Mouse (Mus musculus) small intestine, adult 2 months (tissue): Measurements from ENCODE around the gene Abcc4. TPM values are rescaled to one million over a fixed set of nuclear protein-coding genes. Genes with fewer than 3 reads are reported as not detected.

Experiments
- H3K27ac ChIP-seq: fragments of 200-500 bp; 2 replicates; pipeline ENCODE4 v1.5.1; 2012; ENCODE audit warnings: low read depth, low read length, control low read depth, inconsistent platforms; ENCODE audit not compliant: insufficient read depth
- H3K27me3 ChIP-seq: fragments of 200-500 bp; 2 replicates; pipeline ENCODE4 v1.6.1; 2012; ENCODE audit warnings: mild to moderate bottlenecking, moderate library complexity, low read length, inconsistent platforms; ENCODE audit not compliant: control insufficient read depth, insufficient read depth
- H3K36me3 ChIP-seq: fragments of 200-500 bp; 2 replicates; pipeline ENCODE4 v1.6.1; 2012; ENCODE audit warnings: mild to moderate bottlenecking, low read length, control low read depth, inconsistent platforms; ENCODE audit not compliant: control insufficient read depth, insufficient read depth
- H3K4me1 ChIP-seq: fragments of 200-500 bp; 2 replicates; pipeline ENCODE4 v1.6.1; 2012; ENCODE audit warnings: low read length, inconsistent platforms, mixed read lengths; ENCODE audit not compliant: control insufficient read depth, insufficient read depth, insufficient read length
- H3K4me3 ChIP-seq: fragments of 200-500 bp; 2 replicates; pipeline ENCODE4 v1.5.1; 2012; ENCODE audit warnings: low read depth, mild to moderate bottlenecking, control low read depth, inconsistent platforms, low read length, moderate library complexity
- CTCF ChIP-seq: fragments of 200-500 bp; IDR thresholded peaks from 2 replicates; pipeline ENCODE4 v1.5.1; 2012; ENCODE audit warnings: low read depth, mild to moderate bottlenecking, control low read depth, inconsistent platforms, low read length, moderate library complexity, mixed read lengths; ENCODE audit not compliant: insufficient replicate concordance, insufficient read length; ENCODE audit errors: extremely low read depth
- POLR2A ChIP-seq: fragments of 200-500 bp; IDR thresholded peaks from 2 replicates; pipeline ENCODE4 v1.6.1; 2012; ENCODE audit warnings: low read depth, mild to moderate bottlenecking, control low read depth, inconsistent platforms, low read length, moderate library complexity
- WGBS: fragments of 180-500 bp; shearing (Covaris S2); methylation state at CpG from one replicate; pipeline ENCODE4 v1.1.7; 2018; 5-methylcytosine and 5-hydroxymethylcytosine counted together
- polyA plus RNA-seq: library from polyadenylated mRNA; depleted of rRNA; stranded (reverse); fragments of >200 nt; gene quantifications from 2 replicates; pipeline ENCODE4 v1.2.3, GENCODE M21; 2012

Gene Abcc4
- polyA plus RNA-seq, 1 experiment, result 1.3 TPM

DNA sequence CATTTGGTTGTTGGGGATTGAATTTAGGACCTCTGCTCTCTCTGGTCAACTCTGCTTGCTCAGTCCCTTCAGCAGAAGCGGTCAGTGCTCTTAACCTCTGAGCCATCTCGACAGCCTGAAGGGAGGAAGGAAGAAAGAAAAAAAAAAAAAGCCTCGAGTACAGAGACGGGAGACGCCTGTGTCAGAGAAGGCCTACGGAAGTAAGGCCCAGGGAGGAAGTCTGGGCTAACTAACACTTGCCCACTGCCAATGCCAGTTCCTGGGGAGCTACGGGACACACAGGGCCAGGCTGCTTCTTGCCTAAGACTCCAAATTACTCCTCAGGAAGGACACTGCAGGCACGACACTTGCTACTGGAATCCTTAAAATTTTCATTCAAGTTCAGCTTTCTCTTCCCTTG lies 15.1 kb downstream of the Abcc4 start:
- H3K4me3 ChIP-seq, result no peak overlapping the region
- no peaks in the 10 kb centered on the region for H3K36me3 ChIP-seq
- TF ChIP-seq POLR2A (no peak), CTCF (no peak)
- 75% methylated on average over 8 of the region's 8 CpGs for WGBS
- no peaks in the 10 kb centered on the region for H3K27me3 ChIP-seq
- H3K4me1 ChIP-seq, result peaks cover 16% of the 10 kb centered on the region
- H3K27ac ChIP-seq, result peak overlapping the region; percentile 18; the same call in 1 of the 2 replicates

DNA sequence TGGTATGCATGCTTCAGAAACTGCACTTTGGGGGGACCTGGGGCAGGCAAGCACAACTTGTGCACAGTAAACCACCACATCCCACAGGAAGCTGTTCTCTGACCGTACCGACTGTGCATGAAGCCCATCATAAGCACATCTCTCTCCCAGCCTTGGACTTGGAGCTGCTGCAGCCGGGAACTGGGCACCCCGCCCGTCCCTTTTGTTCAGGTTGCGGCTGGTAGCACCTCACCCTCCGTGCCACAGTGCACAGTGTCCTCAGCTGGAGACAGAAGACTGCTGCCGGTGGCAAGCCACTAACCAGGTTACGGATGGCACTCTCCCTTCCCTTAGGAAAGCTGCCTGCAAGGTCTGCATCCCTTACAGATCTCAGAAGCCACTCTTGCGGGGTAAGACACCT lies 15.7 kb downstream of the Abcc4 start:
- H3K4me1 ChIP-seq, result peaks cover 15% of the 10 kb centered on the region
- H3K27me3 ChIP-seq, result no peaks in the 10 kb centered on the region
- WGBS, result 33% methylated on average over 10 of the region's 10 CpGs
- TF ChIP-seq POLR2A (no peak), CTCF (no peak)
- no peak overlapping the region for H3K4me3 ChIP-seq
- H3K27ac ChIP-seq, result no peak overlapping the region
- H3K36me3 ChIP-seq, result no peaks in the 10 kb centered on the region

DNA sequence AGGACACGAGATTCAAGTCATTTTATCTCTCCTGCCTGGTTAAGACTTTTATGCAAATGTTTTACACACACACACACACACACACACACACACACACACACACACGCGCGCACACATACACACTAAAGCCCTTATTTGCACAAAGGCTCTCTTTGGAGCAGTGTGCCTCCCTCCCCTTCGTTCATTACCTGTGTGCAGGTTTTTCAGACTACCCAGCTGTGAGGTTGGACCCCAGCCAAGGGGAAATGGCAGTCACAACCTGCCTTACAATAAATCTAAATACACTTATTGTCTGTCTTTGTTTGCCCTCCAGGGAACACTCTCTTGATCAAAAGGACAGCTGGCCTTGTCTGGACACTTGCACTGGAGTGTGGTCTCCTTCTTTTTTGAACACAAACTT lies 17.4 kb downstream of the Abcc4 start:
- 39% methylated on average over 5 of the region's 5 CpGs for WGBS
- no peak for TF ChIP-seq POLR2A
- TF ChIP-seq CTCF, result no peak
- peak overlapping the region; percentile 34; the same call in 1 of the 2 replicates for H3K27ac ChIP-seq

DNA sequence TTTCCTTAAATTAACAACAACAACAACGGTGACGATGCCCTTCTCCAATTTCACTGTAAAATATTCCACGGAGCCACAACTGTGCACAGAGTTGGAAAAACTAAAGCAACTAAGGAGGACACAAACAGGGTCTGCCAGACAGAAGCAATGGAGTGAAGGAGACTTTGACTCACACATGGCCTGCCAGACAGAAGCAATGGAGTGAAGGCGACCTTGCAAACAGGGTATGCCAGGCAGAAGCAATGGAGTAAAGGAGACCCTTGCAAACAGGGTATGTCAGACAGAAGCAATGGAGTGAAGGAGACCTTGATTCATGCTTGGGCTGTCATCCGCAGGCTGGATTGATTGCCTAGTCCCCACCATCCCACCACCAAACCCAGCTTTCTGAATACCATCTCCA lies 19.2 kb downstream of the Abcc4 start:
- no peak overlapping the region for H3K27ac ChIP-seq
- 92% methylated on average over 5 of the region's 5 CpGs for WGBS

More for the DNA sequence above, 17.4 kb downstream of the Abcc4 start:
- H3K4me1 ChIP-seq, result peaks cover 15% of the 10 kb centered on the region
- no peak overlapping the region for H3K4me3 ChIP-seq
- no peaks in the 10 kb centered on the region for H3K36me3 ChIP-seq
- no peaks in the 10 kb centered on the region for H3K27me3 ChIP-seq

DNA sequence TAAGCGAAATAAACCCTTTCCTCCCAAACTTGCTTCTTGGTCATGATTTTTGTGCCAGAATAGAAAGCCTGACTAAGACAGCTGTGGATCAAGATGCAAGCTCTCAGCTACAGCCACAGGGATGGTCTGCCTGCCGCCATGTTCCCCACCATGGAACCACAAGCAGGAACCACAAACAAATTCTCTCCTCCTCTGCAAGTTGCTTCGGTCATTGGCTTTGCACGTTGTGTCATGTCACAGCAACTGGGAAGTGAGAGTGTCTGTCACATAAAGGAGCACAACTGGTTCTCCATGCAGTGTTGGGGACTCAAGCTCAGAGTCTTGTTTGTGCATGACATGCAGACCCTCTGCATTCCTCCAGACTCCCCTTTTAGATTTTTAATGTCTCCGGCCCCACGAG lies 20.4 kb downstream of the Abcc4 start:
- Histone ChIP-seq H3K36me3 (no peaks in the 10 kb centered on the region), H3K4me1 (peaks cover 14% of the 10 kb centered on the region; the same call in 1 of the 2 replicates), H3K27ac (no peak overlapping the region), H3K4me3 (no peak overlapping the region), H3K27me3 (no peaks in the 10 kb centered on the region)
- 91% methylated on average over 6 of the region's 6 CpGs for WGBS
- TF ChIP-seq CTCF, result no peak
- TF ChIP-seq POLR2A, result no peak

More for the DNA sequence above, 19.2 kb downstream of the Abcc4 start:
- no peaks in the 10 kb centered on the region for H3K36me3 ChIP-seq
- H3K4me3 ChIP-seq, result no peak overlapping the region
- no peaks in the 10 kb centered on the region for H3K27me3 ChIP-seq
- TF ChIP-seq CTCF (no peak), POLR2A (no peak)
- peaks cover 15% of the 10 kb centered on the region; the same call in 1 of the 2 replicates for H3K4me1 ChIP-seq

DNA sequence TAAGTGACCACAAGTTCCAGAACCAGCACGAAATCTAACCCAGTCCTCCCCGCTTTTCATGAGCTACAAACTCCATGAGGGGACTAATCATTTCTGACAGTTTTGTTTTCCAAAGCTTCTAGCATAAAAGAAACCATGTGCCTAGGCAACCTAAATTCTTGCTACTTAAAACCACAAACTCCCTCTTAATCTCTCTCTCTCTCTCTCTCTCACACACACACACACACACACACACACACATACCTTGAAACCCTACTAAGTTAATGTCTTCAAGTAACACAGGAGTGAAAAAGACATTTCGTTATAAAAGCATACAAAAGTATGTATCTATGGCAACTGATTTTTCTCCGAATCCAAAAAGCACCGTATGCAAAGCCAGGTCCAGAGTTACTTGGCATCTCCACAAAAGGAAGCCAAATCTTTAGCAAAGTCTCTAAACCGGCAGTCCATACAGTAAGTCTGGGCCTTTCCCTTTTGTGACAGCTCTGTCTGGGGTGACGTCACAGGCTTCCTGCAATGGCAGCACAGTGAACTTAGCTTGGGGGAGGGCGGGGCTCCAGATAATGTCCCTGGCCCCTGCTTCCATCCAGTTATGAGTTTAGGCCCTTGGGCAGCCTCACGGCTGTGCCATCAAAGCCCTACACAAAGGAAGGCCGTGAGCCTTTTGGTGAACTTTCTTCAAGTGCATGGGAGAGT lies 23.5 kb downstream of the Abcc4 start:
- H3K4me1 ChIP-seq, result peaks cover 3% of the 10 kb centered on the region; the same call in 1 of the 2 replicates
- no peak overlapping the region for H3K27ac ChIP-seq
- H3K4me3 ChIP-seq, result no peak overlapping the region
- H3K27me3 ChIP-seq, result no peaks in the 10 kb centered on the region
- 79% methylated on average over 10 of the region's 10 CpGs for WGBS
- no peaks in the 10 kb centered on the region for H3K36me3 ChIP-seq
- TF ChIP-seq POLR2A (no peak), CTCF (no peak)

DNA sequence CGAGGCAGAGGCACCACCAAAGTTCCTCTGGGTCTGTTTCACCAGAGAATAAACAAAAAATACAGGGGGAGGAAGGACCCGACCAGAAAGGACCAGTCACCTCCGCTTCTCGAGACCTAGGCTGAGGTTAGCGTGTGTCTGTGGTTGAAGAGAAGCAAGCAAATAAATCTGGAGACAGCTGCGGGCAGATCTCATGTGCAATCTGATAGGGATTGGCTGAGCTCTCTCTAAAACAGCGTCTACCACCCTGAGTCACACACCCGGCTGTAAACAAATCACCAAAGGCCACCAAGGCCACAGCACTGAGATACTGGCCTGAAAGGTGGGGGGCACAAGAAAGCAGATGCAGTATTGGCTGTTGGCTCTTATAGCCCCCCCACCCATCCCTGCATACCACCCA lies 24.9 kb downstream of the Abcc4 start:
- H3K36me3 ChIP-seq, result no peaks in the 10 kb centered on the region
- H3K4me1 ChIP-seq, result peaks cover 3% of the 10 kb centered on the region; the same call in 1 of the 2 replicates
- no peaks in the 10 kb centered on the region for H3K27me3 ChIP-seq
- no peak overlapping the region for H3K27ac ChIP-seq
- TF ChIP-seq CTCF, result no peak
- no peak overlapping the region for H3K4me3 ChIP-seq
- 31% methylated on average over 8 of the region's 8 CpGs for WGBS
